Mouse (Mus musculus): ENCODE data around the gene Krt81. TPM values are rescaled to one million over a fixed set of nuclear protein-coding genes. Genes with fewer than 3 reads are reported as not detected.
A peak's percentile ranks its signal among the peaks of the same experiment; 100 is the strongest.

Gene Krt81
- polyA plus RNA-seq, 1 experiment from 2014 or later: not detected

DNA sequence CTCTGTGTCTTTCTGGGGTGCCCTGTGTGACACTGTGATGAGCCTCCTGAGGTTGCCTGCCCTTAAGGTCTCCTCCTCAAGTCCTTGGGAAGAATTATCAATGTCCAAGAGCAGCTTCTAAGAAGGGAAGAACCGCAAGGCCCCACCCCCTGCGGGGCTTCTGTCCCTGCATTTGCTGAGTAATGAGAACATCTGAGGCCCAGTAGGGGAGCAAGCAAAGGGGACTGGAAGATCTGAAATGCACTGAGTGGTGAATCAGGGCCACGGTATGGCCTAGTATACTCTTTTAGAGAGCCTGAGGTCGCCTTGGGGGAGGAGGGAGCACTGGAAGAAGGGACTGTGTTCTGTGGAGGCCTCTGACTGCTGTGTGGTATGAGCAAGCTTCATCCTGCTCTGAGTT, 18.5 kb upstream of the Krt81 start:
- Histone ChIP-seq H3K4me1 (peaks cover 12% of the 10 kb centered on the region), H3K9ac (replicated peaks) (no peak overlapping the region), H3K4me2 (no peak overlapping the region), H3K4me3 (replicated peaks) (no peak overlapping the region), H3K9me3 (replicated peaks) (no peaks in the 10 kb centered on the region), H3K36me3 (no peaks in the 10 kb centered on the region), H3K27me3 (replicated peaks) (peaks cover 5% of the 10 kb centered on the region; the same call in 1 of the 2 replicates), H3K27ac (replicated peaks) (no peak overlapping the region)
- WGBS: 45% methylated on average over 4 of the region's 4 CpGs
- no peak for ATAC-seq (ENCODE audit: low FRiP score)

DNA sequence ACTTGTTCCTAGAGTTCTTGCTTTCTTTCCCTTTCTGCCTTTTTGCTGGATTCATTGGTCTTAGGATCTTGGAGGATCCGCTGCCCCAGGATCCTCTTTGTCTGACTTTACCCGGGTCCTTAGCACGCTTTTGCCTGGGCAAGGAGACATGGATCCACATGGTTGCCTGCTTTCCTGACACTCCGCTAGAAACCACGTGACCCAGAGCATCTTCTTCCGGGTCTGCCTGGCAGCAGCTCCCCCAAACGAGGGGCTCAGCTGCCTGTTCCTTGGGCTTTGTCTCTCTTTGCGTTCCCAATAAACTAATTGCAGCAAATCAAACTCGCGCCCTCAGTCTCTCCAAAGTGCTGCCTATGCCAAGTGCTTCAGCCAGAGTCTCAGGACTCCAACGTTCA, 16.1 kb upstream of the Krt81 start:
- H3K4me2 ChIP-seq: peak overlapping the region; percentile 71
- no peak overlapping the region; the same call in 1 of the 2 replicates for H3K27ac ChIP-seq (replicated peaks)
- no peak; the same call in 1 of the 2 replicates for ATAC-seq (ENCODE audit: low FRiP score)
- 23% methylated on average over 11 of the region's 11 CpGs for WGBS
- peak overlapping the region; percentile 28 for H3K4me3 ChIP-seq (replicated peaks)
- H3K36me3 ChIP-seq: no peaks in the 10 kb centered on the region
- H3K9me3 ChIP-seq (replicated peaks): no peaks in the 10 kb centered on the region
- peaks cover 12% of the 10 kb centered on the region for H3K4me1 ChIP-seq
- peak overlapping the region; percentile 12; the same call in 1 of the 2 replicates for H3K9ac ChIP-seq (replicated peaks)
- H3K27me3 ChIP-seq (replicated peaks): peaks cover 8% of the 10 kb centered on the region; the same call in 1 of the 2 replicates

DNA sequence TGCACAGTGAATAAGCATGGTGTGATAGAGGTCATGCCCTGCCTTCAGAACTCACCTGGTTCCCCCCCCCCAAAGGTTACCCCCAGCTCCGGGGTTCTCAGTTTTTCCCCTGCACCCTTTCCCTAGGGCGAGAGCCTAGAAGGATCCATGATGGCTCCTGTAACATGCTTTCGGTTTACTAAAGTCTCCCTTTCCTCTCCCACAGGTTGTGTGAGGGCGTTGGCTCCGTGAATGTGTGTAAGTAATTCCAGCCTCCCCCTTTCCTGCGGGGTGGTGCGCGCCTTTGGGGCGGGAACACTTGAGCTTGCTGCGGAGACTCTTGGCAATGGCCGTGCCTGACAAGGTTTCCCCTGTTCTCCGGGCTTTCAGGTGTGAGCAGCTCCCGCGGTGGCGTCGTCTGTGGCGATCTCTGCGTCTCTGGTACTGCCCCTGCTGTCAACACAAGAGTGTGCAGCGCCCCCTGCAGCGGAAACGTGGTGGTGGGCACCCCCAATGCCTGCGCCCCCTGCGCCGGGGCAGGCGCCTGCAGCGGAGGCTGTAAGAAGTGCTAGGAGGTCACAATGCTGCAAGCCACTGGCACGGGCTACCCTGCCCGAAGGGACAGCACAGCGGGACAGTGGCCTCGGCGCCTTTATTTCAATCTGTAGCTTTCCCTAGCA, 15.6 kb upstream of the Krt81 start:
- Histone ChIP-seq H3K4me3 (replicated peaks) (peak overlapping the region; percentile 28), H3K9me3 (replicated peaks) (no peaks in the 10 kb centered on the region), H3K27ac (replicated peaks) (no peak overlapping the region), H3K36me3 (no peaks in the 10 kb centered on the region), H3K9ac (replicated peaks) (peak overlapping the region; percentile 12; the same call in 1 of the 2 replicates), H3K4me1 (peaks cover 12% of the 10 kb centered on the region), H3K27me3 (replicated peaks) (peaks cover 8% of the 10 kb centered on the region; the same call in 1 of the 2 replicates), H3K4me2 (peak overlapping the region; percentile 71)
- WGBS: 9% methylated on average over 31 of the region's 31 CpGs
- no peak for ATAC-seq (ENCODE audit: low FRiP score)

DNA sequence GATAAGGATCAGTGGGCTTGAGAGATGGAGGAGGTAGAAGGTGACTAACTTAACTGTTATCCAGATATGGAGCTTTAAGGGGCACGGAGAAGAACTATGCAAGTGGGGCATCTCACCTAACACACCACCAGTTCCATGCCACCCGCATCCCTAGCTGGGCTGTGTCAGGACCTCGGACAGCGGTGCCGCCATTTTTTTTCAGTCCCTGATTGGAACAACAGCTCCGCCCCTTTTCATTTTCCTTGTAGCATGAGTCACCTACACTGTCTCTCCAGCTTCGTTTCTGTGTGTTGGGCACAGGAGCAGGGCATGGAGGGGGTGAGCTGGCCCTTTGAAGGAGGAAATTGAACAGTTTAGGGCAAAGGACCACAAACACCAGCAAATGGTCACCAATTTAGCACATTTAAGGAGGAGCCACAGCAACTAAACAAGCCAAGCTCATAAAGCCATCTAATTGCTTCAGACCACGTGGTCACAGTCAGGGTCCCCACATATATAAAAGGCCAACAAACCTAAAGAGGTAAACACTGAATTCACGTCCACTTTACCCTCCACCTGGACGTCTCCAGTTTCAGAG, 9.5 kb upstream of the Krt81 start, which contains the start of gene Krt86:
Krt86 (plus strand) TSS at position 527 of the 577 bp plus-strand sequence.
- Histone ChIP-seq H3K4me2 (no peak within 1 kb of the TSS), H3K36me3 (no peaks in the 10 kb centered on the region), H3K9ac (replicated peaks) (no peak within 1 kb of the TSS), H3K4me1 (no peaks in the 10 kb centered on the region), H3K27ac (replicated peaks) (no peak within 1 kb of the TSS), H3K9me3 (replicated peaks) (no peaks in the 10 kb centered on the region), H3K27me3 (replicated peaks) (0 out of 2 replicates have a peak, but pooled peaks cover 4% of the 10 kb centered on the region), H3K4me3 (replicated peaks) (no peak within 1 kb of the TSS)
- no peak for ATAC-seq (ENCODE audit: low FRiP score)
- 25% methylated on average over 10 of the region's 10 CpGs for WGBS

DNA sequence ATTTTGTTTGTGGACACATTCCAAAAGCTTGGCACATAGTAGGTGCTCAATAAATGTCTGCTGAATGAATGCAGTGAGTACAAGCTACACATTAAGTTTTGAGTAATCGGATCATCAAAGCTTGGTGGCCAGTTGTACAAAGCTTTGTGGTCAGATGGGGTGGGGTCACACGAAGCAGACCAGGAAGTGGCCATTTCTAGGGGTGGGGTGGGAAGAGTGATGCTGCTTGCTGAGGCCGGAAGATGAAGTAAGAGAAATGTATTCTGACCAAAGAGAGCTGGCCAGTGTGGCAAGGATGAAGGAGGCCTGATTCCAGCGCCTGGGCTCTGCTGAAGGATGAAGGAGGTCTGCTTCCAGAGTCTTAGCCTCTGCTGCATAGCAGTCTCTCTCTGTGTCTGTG, 5.5 kb upstream of the Krt81 start:
- H3K4me3 ChIP-seq (replicated peaks): no peak overlapping the region
- H3K9ac ChIP-seq (replicated peaks): no peak overlapping the region
- no peak overlapping the region for H3K27ac ChIP-seq (replicated peaks)
- WGBS: 86% methylated on average over 4 of the region's 4 CpGs
- no peaks in the 10 kb centered on the region for H3K4me1 ChIP-seq
- H3K36me3 ChIP-seq: no peaks in the 10 kb centered on the region
- no peak for ATAC-seq (ENCODE audit: low FRiP score)
- H3K27me3 ChIP-seq (replicated peaks): no peaks in the 10 kb centered on the region
- H3K4me2 ChIP-seq: no peak overlapping the region
- no peaks in the 10 kb centered on the region for H3K9me3 ChIP-seq (replicated peaks)

DNA sequence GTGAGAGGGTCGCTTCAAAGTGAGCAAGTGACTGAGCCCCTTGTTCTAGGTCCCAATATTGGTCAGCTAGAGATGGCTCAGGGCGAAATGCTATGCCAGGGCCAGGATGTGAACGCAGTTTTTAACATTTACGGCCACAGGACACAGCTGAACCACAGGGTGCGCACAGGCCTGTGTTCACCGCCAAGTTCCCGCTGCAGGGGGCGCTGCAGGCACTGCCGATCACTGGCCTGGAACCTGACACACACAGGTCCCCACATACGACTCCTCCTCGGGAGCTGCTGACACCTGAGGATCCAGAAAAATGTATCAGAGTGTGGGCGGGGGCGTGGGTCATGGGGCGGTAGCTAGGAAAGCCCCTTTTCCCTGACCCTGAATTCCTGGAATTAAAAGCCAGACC, 4.3 kb downstream of the Krt81 start:
- ATAC-seq (ENCODE audit: low FRiP score): no peak
- 0 out of 2 replicates have a peak, but pooled peaks cover 3% of the 10 kb centered on the region for H3K9me3 ChIP-seq (replicated peaks)
- H3K27ac ChIP-seq (replicated peaks): no peak overlapping the region
- no peak overlapping the region for H3K9ac ChIP-seq (replicated peaks)
- H3K4me2 ChIP-seq: no peak overlapping the region
- WGBS: 86% methylated on average over 14 of the region's 14 CpGs
- H3K27me3 ChIP-seq (replicated peaks): no peaks in the 10 kb centered on the region
- no peak overlapping the region for H3K4me3 ChIP-seq (replicated peaks)
- H3K4me1 ChIP-seq: peaks cover 7% of the 10 kb centered on the region
- no peaks in the 10 kb centered on the region for H3K36me3 ChIP-seq

DNA sequence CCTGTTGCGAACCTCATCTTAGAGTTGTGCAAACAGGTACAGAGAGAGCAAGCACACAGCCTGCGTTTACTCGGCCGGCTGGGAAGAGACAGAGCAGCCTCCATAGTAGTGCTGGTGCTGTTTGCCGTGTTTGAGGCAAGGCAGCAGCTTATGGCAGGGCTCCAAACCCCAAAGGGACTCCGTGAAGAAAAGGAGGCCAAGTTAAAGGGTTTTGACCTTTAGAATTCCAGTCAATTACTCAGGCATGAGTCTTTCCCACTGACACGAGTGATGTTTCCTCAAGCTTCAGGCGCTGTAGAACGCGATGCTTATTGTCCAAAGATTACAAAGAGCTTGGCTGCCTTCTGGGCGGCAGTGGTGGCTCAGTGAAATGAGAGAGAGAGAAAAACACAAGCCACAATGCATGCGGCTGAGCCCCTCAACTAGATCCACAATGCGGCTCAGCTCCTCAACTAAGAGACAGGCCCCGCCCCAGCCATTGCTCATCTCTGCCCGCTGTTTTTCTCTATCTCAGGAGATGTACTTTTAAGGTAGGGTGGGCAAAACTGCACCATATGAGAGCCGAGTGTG, 5.1 kb downstream of the Krt81 start:
- Histone ChIP-seq H3K9me3 (replicated peaks) (0 out of 2 replicates have a peak, but pooled peaks cover 3% of the 10 kb centered on the region), H3K4me3 (replicated peaks) (no peak overlapping the region), H3K4me2 (no peak overlapping the region), H3K36me3 (no peaks in the 10 kb centered on the region), H3K4me1 (peaks cover 7% of the 10 kb centered on the region), H3K9ac (replicated peaks) (no peak overlapping the region), H3K27me3 (replicated peaks) (no peaks in the 10 kb centered on the region), H3K27ac (replicated peaks) (no peak overlapping the region)
- no peak for ATAC-seq (ENCODE audit: low FRiP score)
- 44% methylated on average over 16 of the region's 16 CpGs for WGBS

DNA sequence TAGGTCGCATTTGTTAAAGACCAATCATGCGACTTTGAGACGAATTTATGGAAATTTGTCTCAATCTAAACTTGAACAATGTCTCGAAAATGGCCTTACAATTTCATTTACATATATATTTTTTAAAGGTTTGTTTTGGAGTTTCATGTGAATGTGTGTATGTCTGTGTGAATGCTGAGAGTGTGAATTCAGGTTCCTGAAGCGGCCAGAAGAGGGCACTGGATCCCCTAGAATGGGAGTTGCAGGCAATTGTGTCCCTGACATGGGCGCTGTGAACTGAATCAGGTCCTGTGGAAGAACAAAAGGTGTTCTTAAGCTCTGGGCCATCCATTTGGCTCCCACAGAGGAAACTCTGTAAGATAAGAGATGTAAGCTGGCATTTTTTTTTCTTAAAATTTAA, 7.7 kb downstream of the Krt81 start:
- ATAC-seq (ENCODE audit: low FRiP score): no peak
- Histone ChIP-seq H3K36me3 (no peaks in the 10 kb centered on the region), H3K4me1 (peaks cover 7% of the 10 kb centered on the region), H3K4me3 (replicated peaks) (no peak overlapping the region), H3K27me3 (replicated peaks) (no peaks in the 10 kb centered on the region), H3K4me2 (no peak overlapping the region), H3K9me3 (replicated peaks) (0 out of 2 replicates have a peak, but pooled peaks cover 3% of the 10 kb centered on the region), H3K9ac (replicated peaks) (no peak overlapping the region), H3K27ac (replicated peaks) (no peak overlapping the region)
- WGBS: 93% methylated on average over 6 of the region's 6 CpGs

DNA sequence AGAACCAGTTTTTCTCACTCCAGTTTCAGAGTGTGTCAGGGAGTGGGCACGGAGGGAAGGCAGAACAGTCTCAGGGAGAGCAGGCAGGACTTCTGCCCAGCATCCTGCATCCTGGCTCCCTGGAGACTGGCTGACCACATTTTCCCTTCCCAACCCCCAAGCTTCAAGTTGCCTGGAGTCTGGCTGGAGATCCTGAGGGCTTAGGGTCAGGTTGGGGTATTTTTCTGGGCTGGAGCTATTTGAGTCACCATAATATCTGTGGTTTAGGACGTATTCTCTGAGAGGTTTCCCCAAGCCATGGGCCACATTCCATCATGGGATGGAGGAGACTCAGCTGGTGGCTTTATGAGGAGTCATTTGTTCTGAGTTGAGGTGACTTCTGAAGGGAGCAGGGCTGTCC, 8.3 kb downstream of the Krt81 start:
- H3K9me3 ChIP-seq (replicated peaks): 0 out of 2 replicates have a peak, but pooled peaks cover 3% of the 10 kb centered on the region
- WGBS: 84% methylated on average over 2 of the region's 2 CpGs
- H3K36me3 ChIP-seq: no peaks in the 10 kb centered on the region
- no peak overlapping the region for H3K27ac ChIP-seq (replicated peaks)
- H3K27me3 ChIP-seq (replicated peaks): no peaks in the 10 kb centered on the region
- H3K9ac ChIP-seq (replicated peaks): no peak overlapping the region
- no peak for ATAC-seq (ENCODE audit: low FRiP score)
- H3K4me2 ChIP-seq: no peak overlapping the region
- no peak overlapping the region for H3K4me3 ChIP-seq (replicated peaks)
- peaks cover 7% of the 10 kb centered on the region for H3K4me1 ChIP-seq

DNA sequence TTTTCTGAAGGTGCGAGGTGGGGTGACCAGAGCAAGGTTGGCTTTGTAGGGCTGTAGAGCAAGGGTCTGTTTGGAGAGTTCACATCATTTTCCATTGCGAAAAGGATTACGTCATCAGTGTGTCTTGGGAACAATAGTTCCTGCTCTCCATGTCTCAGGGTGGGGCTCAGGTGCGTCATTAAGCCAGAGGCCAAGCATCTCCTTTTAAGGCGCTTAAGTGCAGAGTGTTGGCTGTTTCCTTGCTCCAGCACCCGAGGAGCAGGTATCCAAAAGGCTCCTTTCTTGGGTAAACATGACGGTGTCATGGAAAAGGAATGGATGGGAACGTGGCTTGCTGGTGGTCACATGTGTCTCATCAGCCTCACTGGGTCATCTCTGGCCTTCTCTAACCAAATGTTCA, 8.8 kb downstream of the Krt81 start:
- Histone ChIP-seq H3K27ac (replicated peaks) (no peak overlapping the region), H3K9me3 (replicated peaks) (0 out of 2 replicates have a peak, but pooled peaks cover 3% of the 10 kb centered on the region), H3K36me3 (no peaks in the 10 kb centered on the region), H3K4me3 (replicated peaks) (no peak overlapping the region), H3K9ac (replicated peaks) (no peak overlapping the region), H3K27me3 (replicated peaks) (no peaks in the 10 kb centered on the region), H3K4me1 (peaks cover 7% of the 10 kb centered on the region), H3K4me2 (no peak overlapping the region)
- WGBS: 91% methylated on average over 8 of the region's 8 CpGs
- ATAC-seq (ENCODE audit: low FRiP score): no peak

DNA sequence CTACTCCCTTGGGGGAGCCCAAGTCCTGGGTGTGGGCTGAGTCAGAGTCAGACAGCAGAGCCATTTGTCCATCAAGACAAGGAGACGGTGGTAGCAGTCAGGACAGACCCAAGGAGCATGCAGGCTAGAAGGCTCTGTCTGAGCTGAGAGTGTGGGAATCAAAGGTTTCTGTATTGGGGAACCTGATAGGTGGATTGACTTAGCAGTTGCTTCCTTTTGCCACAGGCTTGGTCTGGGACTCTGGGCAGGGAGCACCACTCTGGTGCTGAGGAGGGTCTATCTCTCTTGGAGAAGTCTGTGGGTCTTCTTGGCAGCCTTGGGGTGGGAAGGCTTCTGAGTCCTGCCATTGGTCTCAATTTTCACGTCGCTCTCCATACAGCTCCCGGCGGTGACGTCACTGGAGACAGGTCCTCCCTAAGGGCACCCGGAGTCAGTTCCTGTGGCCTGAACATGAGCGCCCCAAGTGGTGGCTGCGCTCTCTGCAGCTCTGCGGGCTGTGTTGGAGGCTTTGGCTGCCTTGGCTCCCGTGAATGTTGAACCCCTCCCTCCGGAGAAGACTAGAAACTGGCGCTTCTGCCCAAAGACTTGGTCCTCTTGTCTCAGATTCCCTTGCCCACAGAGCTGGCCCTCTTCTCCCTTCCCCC, 10.3 kb downstream of the Krt81 start:
- Histone ChIP-seq H3K4me1 (no peaks in the 10 kb centered on the region; the same call in 1 of the 2 replicates), H3K9me3 (replicated peaks) (0 out of 2 replicates have a peak, but pooled peaks cover 3% of the 10 kb centered on the region), H3K36me3 (no peaks in the 10 kb centered on the region), H3K4me3 (replicated peaks) (no peak overlapping the region), H3K9ac (replicated peaks) (no peak overlapping the region), H3K27me3 (replicated peaks) (no peaks in the 10 kb centered on the region), H3K4me2 (peak overlapping the region; percentile 31), H3K27ac (replicated peaks) (no peak overlapping the region)
- WGBS: 8% methylated on average over 13 of the region's 13 CpGs
- no peak for ATAC-seq (ENCODE audit: low FRiP score)

Data from neural tube, embryonic 15.5 days (tissue).